Mouse (Mus musculus) activated CD4-positive, CD25-positive, alpha-beta regulatory T cell, adult 9 weeks (primary cell): ENCODE measurements around the gene 4933417A18Rik. TPM values are rescaled to one million over a fixed set of nuclear protein-coding genes. Genes with fewer than 3 reads are reported as not detected.

Experiments
- polyA plus RNA-seq: library from polyadenylated mRNA; unstranded; fragments of 100-300 nt; shearing (Covaris generic); gene quantifications from one replicate; pipeline ENCODE4 v1.2.1, GENCODE M21; 2017

4933417A18Rik gene
- not detected for polyA plus RNA-seq

GRCm38 (mm10) chr13:34924210-34924609 is at the start of gene 4933417A18Rik, which contains the start of gene Fam217a:
Gene 4933417A18Rik (plus strand): TSS chr13:34924409.
Gene Fam217a (minus strand): TSS chr13:34924310.

GRCm38 (mm10) chr13:34875166-34875710 is 49.0 kb upstream of the 4933417A18Rik start, which contains the start of gene Prpf4b:
Gene Prpf4b (plus strand): TSS chr13:34875302.

DNA sequence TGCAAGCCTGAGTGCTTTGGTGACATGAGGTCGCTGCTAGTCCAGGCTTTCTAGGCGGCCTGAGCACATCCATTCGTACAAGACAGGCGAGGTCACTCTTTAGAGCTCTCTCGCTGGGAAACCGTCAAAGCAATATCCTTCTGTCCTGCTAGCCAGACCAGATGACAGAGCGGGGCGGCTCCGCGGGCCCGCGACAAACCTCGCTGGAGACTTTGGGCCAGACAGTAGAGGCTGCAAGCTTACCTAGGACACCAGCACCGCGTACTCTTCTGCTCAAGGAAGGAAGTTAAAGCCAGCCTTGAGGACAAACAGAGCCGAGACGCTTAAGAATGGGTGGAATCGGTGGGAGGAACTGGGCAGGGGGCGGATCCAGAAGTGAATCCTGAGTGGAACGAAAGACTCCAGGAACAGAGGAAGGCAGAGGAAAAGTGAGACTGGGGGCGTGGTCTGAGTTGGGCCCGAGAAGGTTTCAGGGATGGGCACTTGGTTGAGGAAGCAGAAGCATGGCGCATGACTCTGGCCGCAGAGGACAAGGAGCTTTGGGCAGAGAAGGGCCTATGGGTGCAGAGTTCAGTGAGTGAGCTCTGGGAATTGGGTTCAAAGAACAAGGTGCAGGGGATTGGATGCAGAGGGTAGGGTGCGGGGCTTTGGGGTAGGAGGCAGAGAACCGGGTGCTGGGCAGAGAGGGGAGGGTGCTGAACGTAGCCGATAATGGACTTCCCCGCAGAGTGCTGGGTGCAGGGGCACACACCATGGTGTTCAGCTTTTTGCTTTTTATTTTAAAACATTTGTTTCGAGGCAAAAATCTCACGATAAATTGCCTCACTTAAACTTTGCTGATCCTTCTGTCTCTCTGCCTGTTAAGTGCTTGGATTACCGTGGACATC is 39.5 kb downstream of the 4933417A18Rik start, which contains the start of gene Eci3:
Gene Eci3, minus strand, starts transcription at position 300 of the 887 bp plus-strand sequence.

Other genes with a start within 250 kb of the 4933417A18Rik start
- not detected for gene Fam50b, start 189.6 kb upstream of the 4933417A18Rik start, polyA plus RNA-seq
- 118 TPM for gene Prpf4b, start 49.1 kb upstream of the 4933417A18Rik start, polyA plus RNA-seq
- gene Fam217a, start 99 bp upstream of the 4933417A18Rik start, polyA plus RNA-seq, result not detected
- gene Eci3, start 39.4 kb downstream of the 4933417A18Rik start, polyA plus RNA-seq, result not detected
- gene Eci2, start 102.7 kb downstream of the 4933417A18Rik start, polyA plus RNA-seq, result 76.0 TPM